Mouse (Mus musculus): ENCODE results near the gene Pid1.

The Pid1 gene

GRCm38 (mm10) chr1:84363967-84364366 is at the start of gene Pid1:
Gene Pid1 (minus strand): TSS chr1:84364180.
- DNase-seq (ENCODE audit: extremely low read depth, low read depth), result no peak

- no peak for DNase-seq (ENCODE audit: extremely low read depth, low read depth)
Observed at GRCm38 (mm10) chr1:84409514-84409913, 45.5 kb upstream of the Pid1 start.

GRCm38 (mm10) chr1:84408873-84409272 is 44.9 kb upstream of the Pid1 start:
- DNase-seq (ENCODE audit: extremely low read depth, low read depth), result no peak

- no peak for DNase-seq (ENCODE audit: extremely low read depth, low read depth)
Observed at GRCm38 (mm10) chr1:84406891-84407290, 42.9 kb upstream of the Pid1 start.

- no peak for DNase-seq (ENCODE audit: extremely low read depth, low read depth)
Observed at GRCm38 (mm10) chr1:84405551-84406290, 41.7 kb upstream of the Pid1 start.

- no peak for DNase-seq (ENCODE audit: extremely low read depth, low read depth)
Observed at GRCm38 (mm10) chr1:84404880-84405279, 40.9 kb upstream of the Pid1 start.

GRCm38 (mm10) chr1:84402154-84402553 is 38.2 kb upstream of the Pid1 start:
- no peak for DNase-seq (ENCODE audit: extremely low read depth, low read depth)

- no peak for DNase-seq (ENCODE audit: extremely low read depth, low read depth)
Observed at GRCm38 (mm10) chr1:84399671-84400070, 35.7 kb upstream of the Pid1 start.

- no peak for DNase-seq (ENCODE audit: extremely low read depth, low read depth)
Observed at GRCm38 (mm10) chr1:84399118-84399517, 35.1 kb upstream of the Pid1 start.

- DNase-seq (ENCODE audit: extremely low read depth, low read depth), result no peak
Observed at GRCm38 (mm10) chr1:84396787-84397186, 32.8 kb upstream of the Pid1 start.

- no peak for DNase-seq (ENCODE audit: extremely low read depth, low read depth)
Observed at GRCm38 (mm10) chr1:84395928-84396327, 31.9 kb upstream of the Pid1 start.

- DNase-seq (ENCODE audit: extremely low read depth, low read depth), result no peak
Observed at GRCm38 (mm10) chr1:84390961-84391360, 27.0 kb upstream of the Pid1 start.

GRCm38 (mm10) chr1:84387616-84388015 is 23.6 kb upstream of the Pid1 start:
- DNase-seq (ENCODE audit: extremely low read depth, low read depth), result no peak

- DNase-seq (ENCODE audit: extremely low read depth, low read depth), result no peak
Observed at GRCm38 (mm10) chr1:84386481-84387146, 22.6 kb upstream of the Pid1 start.

- no peak for DNase-seq (ENCODE audit: extremely low read depth, low read depth)
Observed at GRCm38 (mm10) chr1:84382709-84383108, 18.7 kb upstream of the Pid1 start.

GRCm38 (mm10) chr1:84382064-84382463 is 18.1 kb upstream of the Pid1 start:
- no peak for DNase-seq (ENCODE audit: extremely low read depth, low read depth)

- DNase-seq (ENCODE audit: extremely low read depth, low read depth), result no peak
Observed at GRCm38 (mm10) chr1:84380895-84381294, 16.9 kb upstream of the Pid1 start.

- no peak for DNase-seq (ENCODE audit: extremely low read depth, low read depth)
Observed at GRCm38 (mm10) chr1:84367733-84368132, 3.8 kb upstream of the Pid1 start.

- DNase-seq (ENCODE audit: extremely low read depth, low read depth), result no peak
Observed at GRCm38 (mm10) chr1:84366553-84366952, 2.6 kb upstream of the Pid1 start.

GRCm38 (mm10) chr1:84362709-84363617 is 1.0 kb downstream of the Pid1 start:
- DNase-seq (ENCODE audit: extremely low read depth, low read depth), result no peak

- DNase-seq (ENCODE audit: extremely low read depth, low read depth), result no peak
Observed at GRCm38 (mm10) chr1:84362209-84362608, 1.8 kb downstream of the Pid1 start.

- no peak for DNase-seq (ENCODE audit: extremely low read depth, low read depth)
Observed at GRCm38 (mm10) chr1:84361389-84361788, 2.6 kb downstream of the Pid1 start.
